Mouse (Mus musculus): Measurements from ENCODE around the gene Mthfr.

GRCm38 (mm10) chr4:148079212-148079611, 40.3 kb downstream of the Mthfr start:
- TF ChIP-seq HCFC1 (IDR thresholded peaks at IDR 0.05; ENCODE audit: borderline replicate concordance, insufficient read depth, low read length), result no peak
- no peak for TF ChIP-seq ZNF384 (IDR thresholded peaks at IDR 0.05; ENCODE audit: low read depth, low read length)

Measured in ES-E14 (cell line).